Mouse (Mus musculus): ENCODE results near the gene Vmn1r79. TPM values are rescaled to one million over a fixed set of nuclear protein-coding genes. Genes with fewer than 3 reads are reported as not detected.
"Not testable (repeated sequence)": the region's sequence is repeated elsewhere in the genome, so short reads cannot be mapped to it uniquely, and the experiment has no call there.

The Vmn1r79 gene
- total RNA-seq (2022) = under 1 TPM in 1 of 4 experiments, not detected in 3; 0.04 TPM

- DNase-seq (ENCODE audit: low spot score in 2 of 2) = not testable (repeated sequence)
Measured at GRCm38 (mm10) chr7:12170979-12171378, at the start of gene Vmn1r79. Vmn1r79 (plus strand) TSS chr7:12171279.

- DNase-seq (ENCODE audit: low spot score in 2 of 2) = no peak
Measured at GRCm38 (mm10) chr7:12149957-12150356, 21.1 kb upstream of the Vmn1r79 start, which contains the start of gene Vmn1r78. Vmn1r78 (plus strand) TSS chr7:12150257.

DNA sequence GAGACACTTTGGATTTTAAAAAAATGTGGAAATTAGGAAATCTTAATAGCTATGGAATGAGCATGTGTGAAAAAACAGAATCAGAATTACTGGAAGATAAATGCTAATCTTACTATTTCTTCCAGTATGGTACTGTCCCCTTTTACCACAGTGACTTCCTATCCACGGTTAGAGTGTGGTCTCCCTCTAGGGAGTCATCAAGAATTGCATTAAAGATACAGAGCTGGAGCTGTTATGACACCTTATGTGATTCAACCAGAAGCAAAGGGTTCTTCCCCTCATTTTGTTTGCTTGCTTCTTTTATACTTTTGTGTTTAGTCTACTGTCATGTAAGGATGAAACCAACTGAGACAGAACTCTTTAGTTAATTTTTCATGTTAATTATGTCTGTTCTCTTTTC is 14.6 kb upstream of the Vmn1r79 start:
- DNase-seq (ENCODE audit: low spot score in 2 of 2) = not testable (repeated sequence)

DNA sequence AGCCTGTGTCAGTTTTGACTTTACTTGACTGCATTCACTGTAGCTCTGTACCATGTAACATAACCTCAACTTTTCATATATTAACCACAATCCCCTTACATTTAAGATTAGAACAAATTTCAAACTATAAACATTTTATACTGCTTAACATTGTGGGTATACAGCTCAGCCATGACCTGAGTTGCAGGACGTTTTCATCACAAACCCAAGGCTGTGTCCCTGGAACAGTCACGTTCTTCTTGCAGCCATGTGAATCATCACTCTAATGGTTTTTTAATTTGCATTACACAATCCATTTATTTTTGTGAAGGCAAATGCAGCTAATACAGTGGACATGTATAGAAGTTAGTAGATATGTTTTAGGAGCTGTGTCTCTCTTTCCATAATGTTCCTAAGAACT is 1.8 kb downstream of the Vmn1r79 start:
- DNase-seq (ENCODE audit: low spot score in 2 of 2) = not testable (repeated sequence)

GRCm38 (mm10) chr7:12188986-12189385 is 17.9 kb downstream of the Vmn1r79 start, which contains the start of gene Vmn1r80:
Vmn1r80 (plus strand) TSS chr7:12189286.
- no peak for DNase-seq (ENCODE audit: low spot score in 2 of 2)

GRCm38 (mm10) chr7:12204141-12204540 is 33.1 kb downstream of the Vmn1r79 start:
- no peak for DNase-seq (ENCODE audit: low spot score in 2 of 2)

Other genes with a start within 250 kb of the Vmn1r79 start
- not detected for gene Vmn1r76, start 233.1 kb upstream of the Vmn1r79 start, total RNA-seq (2022)
- not detected for gene Vmn1r77, start 134.5 kb upstream of the Vmn1r79 start, total RNA-seq (2022)
- not detected for gene Vmn1r78, start 21.0 kb upstream of the Vmn1r79 start, total RNA-seq (2022)
- not detected for gene Vmn1r80, start 18.0 kb downstream of the Vmn1r79 start, total RNA-seq (2022)
- gene Vmn1r81, start 97.0 kb downstream of the Vmn1r79 start, total RNA-seq (2022) = not detected
- gene Vmn1r82, start 129.2 kb downstream of the Vmn1r79 start, total RNA-seq (2022) = not detected
- not detected for gene Vmn1r83, start 158.2 kb downstream of the Vmn1r79 start, total RNA-seq (2022)
- gene Vmn1r84, start 198.0 kb downstream of the Vmn1r79 start, total RNA-seq (2022) = not detected